Mouse (Mus musculus) kidney, postnatal 4 days (tissue): ENCODE results near the gene Plppr1.
"Not testable (repeated sequence)": the region's sequence is repeated elsewhere in the genome, so short reads cannot be mapped to it uniquely, and the experiment has no call there.

Experiments
- DNase-seq, 2 experiments: peaks; one replicate each; pipeline ENCODE4 v3.0.0; 2021; ENCODE audit warnings: mixed read lengths in 2 of 2

The Plppr1 gene

GRCm38 (mm10) chr4:49238111-49238510 lies 179.0 kb downstream of the Plppr1 start:
- no peak for DNase-seq

- DNase-seq, result no peak
These were observed 180.4 kb downstream of the Plppr1 start for GRCm38 (mm10) chr4:49239451-49239850.

GRCm38 (mm10) chr4:49244791-49245190 lies 185.7 kb downstream of the Plppr1 start:
- no peak for DNase-seq

GRCm38 (mm10) chr4:49245274-49245673 lies 186.2 kb downstream of the Plppr1 start:
- DNase-seq, result no peak

GRCm38 (mm10) chr4:49251262-49251661 lies 192.2 kb downstream of the Plppr1 start:
- peak; percentile 10 to 31 for DNase-seq

DNA sequence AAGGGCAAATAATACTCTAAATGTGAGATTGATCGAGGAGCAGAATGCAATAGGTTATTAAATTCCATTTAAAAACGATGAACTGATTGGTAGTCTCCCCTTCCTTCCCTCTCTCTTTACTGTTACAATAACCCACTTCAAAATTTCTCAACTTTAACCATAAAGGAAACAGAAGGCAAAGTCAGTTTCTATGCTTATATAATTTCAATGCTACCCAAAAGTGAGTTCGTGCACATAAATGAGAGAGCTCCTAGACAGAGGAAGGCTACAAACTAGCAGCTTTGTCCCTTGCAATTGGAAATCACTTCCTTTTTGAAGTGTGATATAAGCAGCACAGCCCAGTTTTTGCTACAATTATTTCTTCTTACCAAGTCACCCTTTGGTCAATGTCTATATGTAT lies 193.1 kb downstream of the Plppr1 start:
- DNase-seq, result no peak

DNA sequence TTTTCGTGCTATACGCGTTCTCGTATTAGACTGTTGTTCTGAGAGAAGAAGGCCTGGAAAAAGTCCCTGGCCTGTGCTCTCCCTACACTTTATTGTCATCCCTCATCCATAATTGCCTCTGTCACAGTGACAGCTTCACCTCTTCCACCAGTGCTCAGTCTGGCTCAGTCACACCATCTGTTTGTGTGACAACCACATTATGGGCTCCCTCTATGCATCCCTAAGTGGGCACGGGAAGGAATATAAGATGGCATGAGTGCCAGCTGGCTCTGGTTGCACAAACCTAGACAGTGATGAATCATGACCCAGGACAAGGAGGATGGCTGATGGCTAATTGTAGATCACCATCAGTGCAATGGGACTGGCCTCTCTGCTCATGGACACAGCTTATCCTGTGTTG lies 219.4 kb downstream of the Plppr1 start:
- no peak for DNase-seq

- peak; percentile 15 to 16 for DNase-seq
These were observed 225.7 kb downstream of the Plppr1 start for GRCm38 (mm10) chr4:49284692-49285291.

DNA sequence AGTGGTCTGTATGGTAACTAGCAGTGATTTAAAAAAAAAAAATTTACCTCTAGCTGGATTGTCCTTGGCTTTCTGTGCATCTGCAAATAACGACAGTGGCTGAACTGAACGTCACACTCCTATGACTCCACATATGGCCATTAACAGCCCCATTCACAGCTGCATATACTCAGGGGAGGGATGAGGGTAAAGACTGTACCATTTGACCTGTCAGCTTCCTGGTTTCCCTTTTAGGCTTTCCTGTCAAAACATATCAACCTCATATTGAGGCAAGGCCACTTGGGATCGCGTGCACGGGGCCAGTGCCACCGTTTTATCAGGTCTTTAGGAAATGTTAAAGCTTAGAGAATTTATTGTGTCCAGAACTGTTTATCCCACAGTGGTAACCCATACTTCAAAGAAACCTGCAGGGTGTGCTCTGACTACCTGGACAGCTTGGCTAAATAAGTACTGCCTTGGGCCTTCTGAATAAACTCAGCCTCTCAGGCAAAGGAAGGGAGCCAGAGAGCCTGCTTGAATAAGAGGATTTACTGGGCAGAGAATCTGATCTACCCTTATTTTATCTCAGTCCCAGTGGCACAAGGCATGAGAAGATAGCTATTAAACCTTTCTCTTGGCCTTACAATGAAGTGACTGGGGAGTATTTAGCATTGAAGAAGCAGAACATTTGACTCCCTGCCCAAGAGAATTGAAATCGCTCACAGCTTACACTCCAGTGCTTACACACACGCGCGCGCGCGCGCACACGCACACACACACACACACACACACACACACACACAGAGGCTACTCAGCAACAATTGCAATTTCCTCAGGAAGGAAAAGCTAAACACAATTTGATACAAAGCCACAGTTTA lies 226.5 kb downstream of the Plppr1 start:
- peak; percentile 12 to 15 for DNase-seq

DNA sequence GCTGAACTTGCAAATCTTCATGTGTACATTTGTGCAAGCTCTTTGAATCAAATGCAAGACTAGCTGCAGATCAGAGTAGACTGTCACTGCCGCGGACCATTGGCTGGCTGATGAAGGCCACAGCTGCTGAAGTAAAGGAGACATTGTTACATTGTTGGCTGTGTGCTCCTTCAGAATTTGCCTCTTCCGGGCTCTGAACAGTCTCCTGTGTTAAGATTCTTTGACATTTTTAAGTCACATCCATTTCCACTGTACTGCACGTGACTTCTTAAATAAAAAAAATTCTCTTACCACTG lies 227.1 kb downstream of the Plppr1 start:
- DNase-seq, result no peak

GRCm38 (mm10) chr4:49296434-49296833 lies 237.4 kb downstream of the Plppr1 start:
- DNase-seq, result no peak

GRCm38 (mm10) chr4:49299576-49299975 lies 240.5 kb downstream of the Plppr1 start:
- DNase-seq, result no peak

DNA sequence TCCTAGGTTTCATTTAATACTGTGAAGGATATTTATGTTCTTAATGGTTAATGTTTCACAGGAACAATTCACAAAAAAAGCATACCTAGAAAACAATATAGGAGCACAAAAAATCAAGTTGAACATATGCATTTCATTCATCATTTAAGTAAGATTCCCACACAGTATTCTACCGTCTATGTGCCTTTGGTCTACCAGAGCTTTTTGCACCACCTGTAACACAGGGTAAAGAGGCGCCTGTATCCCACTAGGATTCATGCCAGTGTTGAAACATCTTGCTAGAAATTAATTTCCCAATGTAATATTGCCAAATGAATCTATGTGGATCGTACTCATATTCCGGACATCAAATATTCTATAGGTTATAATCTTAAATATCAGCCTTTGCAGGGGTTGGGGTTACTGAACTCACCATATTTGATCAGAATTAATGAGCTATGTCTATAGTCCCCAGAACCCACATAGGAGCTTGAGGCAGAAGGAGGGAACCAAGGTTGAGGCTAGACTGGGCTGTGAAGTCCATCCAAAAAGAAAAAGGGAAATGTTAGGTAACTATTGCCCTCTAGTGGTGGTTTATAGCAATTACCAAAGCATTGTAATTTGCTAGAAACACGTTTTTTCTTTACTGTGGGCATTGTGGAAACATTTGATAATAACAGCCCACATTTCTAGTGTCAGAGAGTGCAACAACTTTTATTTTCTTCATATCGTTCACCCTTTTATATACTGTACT lies 263.0 kb downstream of the Plppr1 start:
- DNase-seq, result no peak

DNA sequence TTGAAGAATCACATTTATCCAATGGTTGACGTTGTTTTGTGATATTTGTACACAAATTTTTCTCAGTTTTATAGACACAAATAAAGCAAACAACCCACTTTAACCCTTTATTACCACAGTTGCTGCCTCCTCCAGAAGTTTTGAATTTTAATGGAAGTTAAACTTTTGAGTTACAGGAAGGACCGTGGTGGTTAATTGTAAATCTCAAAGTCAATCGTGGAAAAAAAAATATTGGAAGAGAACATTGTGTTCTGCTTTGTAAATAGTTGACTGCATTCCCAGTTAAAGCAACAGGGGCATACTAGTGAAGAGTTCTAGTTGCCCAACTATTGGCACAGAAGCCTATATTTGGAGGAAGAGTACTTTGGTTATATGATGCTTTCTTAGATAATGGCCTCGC lies 278.9 kb downstream of the Plppr1 start:
- DNase-seq, result not testable (repeated sequence)

GRCm38 (mm10) chr4:49340091-49340490 lies 281.0 kb downstream of the Plppr1 start:
- DNase-seq, result not testable (repeated sequence)

- DNase-seq, result not testable (repeated sequence)
These were observed 288.9 kb downstream of the Plppr1 start for GRCm38 (mm10) chr4:49348001-49348400.

DNA sequence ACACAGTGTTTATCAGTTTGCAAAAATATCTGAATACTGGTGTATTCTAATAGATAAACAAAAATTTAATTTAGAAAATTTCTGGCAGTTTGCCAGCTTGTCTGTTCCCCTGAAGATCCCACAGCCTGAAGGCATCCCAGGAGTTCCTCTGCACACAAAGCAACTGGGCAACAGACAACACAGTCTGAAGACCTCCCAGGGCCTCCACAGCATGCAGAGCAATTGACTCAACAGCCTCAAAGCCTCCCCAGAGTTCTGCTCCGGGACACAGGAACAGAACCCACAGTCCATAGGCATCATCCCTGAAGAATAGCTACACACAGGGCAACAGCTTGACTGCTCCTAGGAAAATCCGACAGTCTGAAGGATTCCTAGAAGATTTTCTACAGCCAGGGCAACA lies 289.6 kb downstream of the Plppr1 start:
- DNase-seq, result no peak

- no peak for DNase-seq
These were observed 291.4 kb downstream of the Plppr1 start for GRCm38 (mm10) chr4:49350470-49350869.

DNA sequence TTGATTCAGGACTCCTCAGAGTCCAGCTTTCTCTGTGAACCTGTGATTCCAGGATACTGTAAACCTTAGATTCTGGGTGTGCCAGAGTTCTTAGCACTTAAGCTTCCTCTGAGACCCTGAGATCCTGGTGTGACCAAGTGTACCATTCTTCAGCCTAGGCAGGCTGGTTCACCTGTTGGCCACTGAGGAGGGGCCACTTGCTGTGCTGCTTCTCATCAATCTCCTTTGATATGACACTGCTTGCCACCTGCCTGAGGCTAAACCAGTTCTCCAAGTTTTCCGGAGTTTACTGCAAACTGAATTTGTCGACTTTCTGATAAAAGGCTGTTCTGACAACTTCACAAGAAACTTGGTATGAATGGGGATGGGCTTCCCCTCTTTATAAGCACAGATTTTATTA lies 298.0 kb downstream of the Plppr1 start:
- no peak for DNase-seq

- DNase-seq, result not testable (repeated sequence)
These were observed 309.0 kb downstream of the Plppr1 start for GRCm38 (mm10) chr4:49368046-49368445.

DNA sequence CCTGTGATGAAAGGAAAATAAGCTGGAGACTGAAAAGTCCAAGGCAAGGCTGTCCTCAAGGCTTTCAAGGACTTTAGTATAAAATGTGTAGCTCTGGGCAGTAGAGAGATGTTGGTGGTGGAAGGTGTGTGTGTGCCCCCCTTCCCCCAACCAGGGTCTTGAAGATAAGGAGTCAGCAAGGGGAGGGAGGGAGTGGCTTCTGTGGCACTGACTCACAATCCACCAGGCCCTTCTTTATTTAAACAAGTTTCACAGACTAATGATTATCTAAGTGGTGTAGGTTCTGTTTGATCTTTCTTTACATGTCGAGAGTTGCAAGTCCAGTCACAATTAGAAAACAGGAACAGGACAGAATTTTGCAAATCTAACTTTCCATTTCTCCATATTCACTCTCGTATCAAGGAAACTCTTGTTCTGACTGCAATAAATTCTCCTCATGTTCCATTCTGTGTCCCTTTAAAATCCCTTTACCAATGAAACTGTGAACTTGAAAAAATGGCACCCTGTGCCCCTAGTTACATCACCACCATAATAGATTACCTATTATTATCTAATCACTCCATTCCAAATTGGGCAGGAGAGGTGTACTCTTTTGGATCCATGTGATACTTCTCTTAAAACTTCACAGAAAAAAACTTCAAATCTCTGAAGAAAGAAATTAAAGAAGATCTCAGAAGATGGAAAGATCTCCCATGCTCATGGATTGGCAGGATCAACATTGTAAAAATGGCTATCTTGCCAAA lies 324.7 kb downstream of the Plppr1 start:
- not testable (repeated sequence) for DNase-seq

DNA sequence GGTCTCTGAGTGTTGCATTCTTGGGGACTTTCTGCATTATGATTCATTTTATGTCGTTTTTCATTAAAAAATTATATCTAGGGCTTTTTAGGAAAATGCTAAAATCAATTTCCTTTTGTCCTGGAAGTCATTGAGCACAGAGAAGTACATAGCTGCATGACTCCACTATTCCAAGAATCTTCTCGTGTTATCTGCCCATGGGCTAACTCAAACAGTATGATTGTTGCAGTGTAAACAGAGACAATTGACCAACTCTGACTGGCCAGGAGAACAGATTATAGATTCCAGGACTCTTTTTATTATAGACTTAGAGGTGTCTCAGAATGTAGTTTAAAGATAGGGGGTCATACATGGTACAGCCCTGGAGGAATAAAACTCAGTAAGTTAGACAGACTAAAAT lies 327.8 kb downstream of the Plppr1 start:
- DNase-seq, result no peak
